Mouse (Mus musculus) right cerebral cortex, postnatal 36 days (tissue): ENCODE results near the gene Map3k6.

Experiments
- DNase-seq, 2 experiments: peaks; one replicate each; pipeline ENCODE4 v3.0.0; 2022; ENCODE audit warnings: low spot score in 2 of 2, mixed read lengths in 1 of 2

The Map3k6 gene

GRCm38 (mm10) chr4:133240490-133240921 is at the start of gene Map3k6:
Map3k6 (plus strand) TSS chr4:133240818.
- DNase-seq, result peak in 1 of 2 experiments; percentile 30

GRCm38 (mm10) chr4:133194482-133194881 is 46.1 kb upstream of the Map3k6 start:
- no peak for DNase-seq

- DNase-seq, result no peak
These were observed 45.6 kb upstream of the Map3k6 start for GRCm38 (mm10) chr4:133195014-133195413.

GRCm38 (mm10) chr4:133196136-133196535 is 44.5 kb upstream of the Map3k6 start:
- no peak for DNase-seq

GRCm38 (mm10) chr4:133196852-133197251 is 43.8 kb upstream of the Map3k6 start:
- DNase-seq, result no peak

GRCm38 (mm10) chr4:133197355-133197754 is 43.3 kb upstream of the Map3k6 start:
- no peak for DNase-seq

GRCm38 (mm10) chr4:133197801-133198286 is 42.8 kb upstream of the Map3k6 start:
- DNase-seq, result no peak

GRCm38 (mm10) chr4:133198337-133199180 is 42.1 kb upstream of the Map3k6 start:
- no peak for DNase-seq

GRCm38 (mm10) chr4:133199743-133200142 is 40.9 kb upstream of the Map3k6 start:
- DNase-seq, result no peak

GRCm38 (mm10) chr4:133200343-133200742 is 40.3 kb upstream of the Map3k6 start:
- DNase-seq, result no peak

GRCm38 (mm10) chr4:133201006-133201771 is 39.4 kb upstream of the Map3k6 start:
- DNase-seq, result no peak

GRCm38 (mm10) chr4:133202254-133202653 is 38.4 kb upstream of the Map3k6 start:
- DNase-seq, result no peak

- DNase-seq, result no peak
These were observed 37.0 kb upstream of the Map3k6 start for GRCm38 (mm10) chr4:133203591-133203990.

GRCm38 (mm10) chr4:133204379-133204778 is 36.2 kb upstream of the Map3k6 start:
- DNase-seq, result no peak

GRCm38 (mm10) chr4:133209366-133209765 is 31.3 kb upstream of the Map3k6 start:
- no peak for DNase-seq

GRCm38 (mm10) chr4:133210023-133210787 is 30.4 kb upstream of the Map3k6 start:
- DNase-seq, result no peak

GRCm38 (mm10) chr4:133210788-133211390 is 29.7 kb upstream of the Map3k6 start:
- DNase-seq, result no peak

GRCm38 (mm10) chr4:133211751-133212561 is 28.7 kb upstream of the Map3k6 start, which contains the start of the genes Cd164l2 and Gpr3:
Cd164l2 (plus strand) TSS chr4:133212131.
Gpr3 (minus strand) TSS chr4:133212536.
- no peak for DNase-seq

- DNase-seq, result peak; percentile 68 to 74
These were observed 27.9 kb upstream of the Map3k6 start for GRCm38 (mm10) chr4:133212562-133213267.

GRCm38 (mm10) chr4:133213268-133213590 is 27.4 kb upstream of the Map3k6 start:
- peak in 1 of 2 experiments; percentile 55 for DNase-seq
